Mouse (Mus musculus) embryo, embryonic 10.5 days (tissue): Measurements from ENCODE around the gene Ggct.

Source experiments
- DNase-seq: peaks from one replicate; pipeline ENCODE4 v3.0.0-alpha.2; 2015; ENCODE audit warnings: low spot score

Ggct gene

DNA sequence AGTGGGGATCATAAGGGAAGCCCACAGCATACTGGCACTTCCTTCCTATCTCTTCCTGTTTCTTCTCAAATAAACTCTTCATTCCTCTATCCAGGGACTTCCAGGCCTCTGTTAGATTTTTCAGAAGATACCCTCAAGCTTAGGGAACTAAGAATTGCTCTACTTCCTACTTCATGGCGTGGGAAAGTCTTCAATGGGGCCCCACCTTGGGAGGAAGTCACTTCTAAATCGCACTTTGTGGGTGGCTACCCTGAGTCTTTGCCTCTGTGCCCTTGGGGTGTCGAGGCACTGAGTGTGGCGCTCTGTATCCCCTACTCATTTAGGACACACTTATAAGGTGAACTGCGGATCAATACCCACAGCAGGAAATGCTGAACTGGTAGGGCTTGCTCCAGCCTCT lies 44.1 kb downstream of the Ggct start:
- no peak for DNase-seq

DNA sequence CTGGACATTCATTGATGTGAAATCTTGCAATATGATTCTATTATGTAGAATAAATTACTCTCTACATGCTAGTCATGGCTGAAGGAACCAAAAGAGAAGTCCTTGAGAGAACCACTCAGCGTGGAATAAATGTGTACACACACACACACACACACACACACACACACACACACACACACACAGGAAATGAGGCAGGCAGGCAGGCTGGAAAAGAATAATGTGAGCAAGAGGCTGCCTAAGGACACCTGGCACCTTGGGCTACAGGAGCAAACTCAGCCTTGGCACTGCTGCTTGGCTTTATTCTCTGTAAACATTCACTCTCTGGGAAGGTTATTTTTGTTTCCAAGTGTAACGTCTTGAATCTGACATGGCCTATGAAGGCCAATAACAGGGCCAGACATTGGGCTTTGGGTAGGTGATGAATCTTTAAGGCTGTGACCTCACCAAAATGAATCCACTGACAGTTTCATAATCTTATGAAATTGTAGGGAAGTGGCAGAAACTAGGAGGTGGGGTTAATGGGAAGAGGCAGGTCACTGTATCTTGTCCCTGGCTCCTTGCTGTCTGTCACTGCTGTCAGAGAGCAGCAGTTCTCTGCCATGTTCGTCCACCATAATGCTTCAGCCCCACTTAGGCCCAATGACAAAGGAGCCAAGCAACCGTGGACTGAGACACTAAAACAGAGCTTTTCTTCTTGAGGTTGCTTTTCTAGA lies 46.4 kb downstream of the Ggct start:
- DNase-seq: no peak

DNA sequence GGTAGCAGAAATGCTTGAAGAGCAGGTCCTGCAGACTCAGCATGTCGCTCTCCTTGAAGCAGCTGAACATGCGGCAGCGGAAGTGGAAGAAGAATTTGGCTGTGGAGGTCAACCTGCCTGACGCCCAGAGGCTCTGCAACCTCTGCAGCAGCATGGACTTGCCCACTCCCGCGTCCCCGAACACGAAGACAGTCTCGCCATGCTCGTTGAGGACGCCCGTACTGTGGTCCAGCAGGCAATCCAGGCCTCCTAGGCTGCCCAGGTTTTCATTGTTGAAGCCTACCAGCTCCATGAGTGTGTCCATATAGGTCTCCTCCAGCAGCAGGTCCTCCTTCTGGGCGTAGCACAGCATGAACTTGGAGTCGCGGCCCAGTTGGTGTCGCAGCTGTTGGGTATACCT lies 48.2 kb downstream of the Ggct start:
- DNase-seq: no peak

DNA sequence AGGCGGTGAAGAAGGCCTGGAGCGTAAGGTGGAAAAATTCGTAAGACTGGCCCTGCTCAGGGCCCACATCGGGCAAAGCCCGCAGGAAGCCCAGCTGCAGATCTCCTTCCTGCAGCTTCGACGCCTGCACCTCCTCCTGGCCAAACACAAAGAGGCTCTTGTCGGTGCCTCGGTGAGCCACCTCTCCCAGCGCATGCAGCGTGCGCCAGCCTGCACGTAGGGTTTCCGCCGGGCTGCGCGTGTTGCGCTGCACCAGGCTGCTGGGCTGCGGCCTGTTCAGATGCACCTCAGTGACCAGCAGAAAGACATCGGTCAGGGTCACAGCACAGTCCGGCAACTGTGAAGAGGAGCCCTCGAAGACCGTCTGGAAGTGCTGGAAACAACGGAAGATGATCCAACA lies 49.0 kb downstream of the Ggct start:
- no peak for DNase-seq

DNA sequence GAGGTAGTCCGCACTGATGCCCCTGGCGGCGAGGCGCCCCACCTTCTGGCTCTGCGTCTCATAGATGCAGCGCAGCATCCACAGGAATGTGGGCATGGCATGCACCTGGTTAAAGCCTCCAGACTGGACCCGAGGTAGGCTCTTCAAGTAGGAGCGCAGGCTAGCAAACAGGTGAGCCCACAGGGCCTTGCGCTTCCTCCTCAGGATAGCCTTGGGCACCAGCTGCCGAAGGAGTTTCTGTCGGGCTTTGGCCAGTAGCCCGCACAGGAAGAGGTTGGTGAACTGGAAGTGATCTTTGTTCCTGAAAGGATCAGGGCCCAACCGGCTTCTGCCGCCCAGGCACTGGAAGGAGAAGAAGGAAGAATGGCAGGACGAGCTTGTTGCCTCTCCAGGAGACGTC lies 49.5 kb downstream of the Ggct start:
- no peak for DNase-seq

DNA sequence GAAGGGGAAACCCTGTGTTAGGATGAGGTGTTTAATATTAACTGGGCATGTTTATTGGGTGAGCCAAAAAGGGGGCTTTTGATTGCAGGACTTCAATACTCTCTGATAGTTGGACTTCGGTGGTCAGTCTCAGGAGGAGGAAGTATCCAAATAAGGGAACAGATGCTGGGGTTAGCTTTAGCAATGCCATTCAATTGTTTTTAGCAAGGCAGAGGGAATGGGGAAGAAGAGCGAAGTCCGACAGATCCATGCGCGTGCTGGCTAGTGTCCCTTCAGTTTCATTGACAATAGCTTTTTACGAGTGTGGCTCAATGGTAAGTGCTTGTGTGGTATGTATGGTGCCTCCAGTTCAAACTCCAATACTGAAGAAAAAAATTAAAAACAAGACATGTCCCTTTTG lies 51.6 kb downstream of the Ggct start:
- no peak for DNase-seq

DNA sequence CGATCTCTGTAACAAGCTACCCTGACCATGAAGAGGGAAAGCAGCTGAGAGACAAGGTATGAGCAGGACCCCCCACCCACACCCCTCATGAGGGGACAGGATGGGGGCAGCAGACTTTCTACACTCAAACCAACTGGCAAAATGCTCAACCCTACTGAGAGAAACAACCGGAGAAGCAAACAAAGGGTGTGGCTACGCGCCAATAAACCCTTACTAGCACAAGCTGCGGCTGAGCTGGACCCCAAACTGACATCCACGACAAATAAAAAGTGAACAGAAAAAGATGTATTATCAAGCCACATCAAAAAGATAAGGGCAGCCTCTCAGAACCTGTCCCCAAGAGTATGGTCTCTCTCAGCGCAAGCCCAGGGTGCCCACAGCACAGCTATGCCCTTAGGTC lies 52.6 kb downstream of the Ggct start:
- DNase-seq: no peak

DNA sequence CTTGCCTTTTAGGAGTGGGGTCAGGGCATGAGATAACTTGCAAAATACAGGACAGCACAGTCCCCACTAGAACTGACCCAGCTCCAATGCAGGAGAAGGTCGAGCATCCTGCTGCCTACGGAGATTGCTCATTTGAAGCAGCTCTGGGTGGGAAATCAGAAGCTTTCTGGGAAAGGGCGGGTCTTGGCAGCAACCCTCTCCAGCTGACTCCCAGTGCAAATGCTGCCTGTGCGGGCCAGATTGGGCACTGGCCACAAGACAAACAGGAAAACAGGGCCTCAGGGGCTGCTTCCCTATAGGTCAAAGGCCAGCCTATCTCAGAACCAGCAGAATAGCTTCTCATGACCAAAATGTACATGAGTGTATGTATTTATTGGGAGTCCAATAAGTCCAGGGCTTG lies 53.1 kb downstream of the Ggct start:
- no peak for DNase-seq

DNA sequence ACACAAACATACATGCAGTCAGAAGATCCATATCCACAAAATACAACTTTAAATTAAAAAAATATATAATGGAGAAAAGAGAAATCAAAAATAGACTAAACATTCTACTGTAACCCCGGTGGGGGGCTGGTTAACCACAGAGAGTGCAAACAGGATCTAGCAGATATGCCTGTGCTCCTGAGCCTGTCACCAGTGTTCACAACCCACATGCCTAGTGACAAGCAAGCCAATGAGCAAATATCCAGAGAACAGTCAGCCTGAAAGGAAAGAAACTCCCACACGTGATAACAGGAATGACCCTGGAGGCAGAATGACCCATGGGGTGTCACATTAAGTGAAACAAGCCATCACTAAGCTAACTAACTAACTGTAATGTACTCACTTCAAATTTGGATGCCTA lies 56.3 kb downstream of the Ggct start:
- no peak for DNase-seq

DNA sequence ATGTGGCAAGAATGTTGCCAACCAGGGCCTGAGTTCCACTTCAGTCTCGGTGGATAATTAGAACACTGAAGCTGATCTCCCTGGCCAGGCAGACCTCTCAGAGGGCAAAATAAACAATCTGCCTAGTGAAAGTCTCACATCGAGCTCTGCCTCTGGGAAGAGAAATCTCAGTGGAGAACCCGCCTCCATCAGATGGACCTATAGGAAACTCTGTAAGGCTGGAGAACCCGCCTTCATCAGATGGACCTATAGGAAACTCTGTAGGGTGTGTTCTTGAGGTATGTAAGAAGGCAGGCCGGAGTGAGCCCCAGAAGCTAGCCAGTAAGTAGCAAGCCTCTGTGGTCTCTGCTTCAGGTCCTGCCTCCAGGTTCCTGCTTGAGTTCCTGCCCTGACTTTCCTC lies 57.8 kb downstream of the Ggct start:
- no peak for DNase-seq

DNA sequence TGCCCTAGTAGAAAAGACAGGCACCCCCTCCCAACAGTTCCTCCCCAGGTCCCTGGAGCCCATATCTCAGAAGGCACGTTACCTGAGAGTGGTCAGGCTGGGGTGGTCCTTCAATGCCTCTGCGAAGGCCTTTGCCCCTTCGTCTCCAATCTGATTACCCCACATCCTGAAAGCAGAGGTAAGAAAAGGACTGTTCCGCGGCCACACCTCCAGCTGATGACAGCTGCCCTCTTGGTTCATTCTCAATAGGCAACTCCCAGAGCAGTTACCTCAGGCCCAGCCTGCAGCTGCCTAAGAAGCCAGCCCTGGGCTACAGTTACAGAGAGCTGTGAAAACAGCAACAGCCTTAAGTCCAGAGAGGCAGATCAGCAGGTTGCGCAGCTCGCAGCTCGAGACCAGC lies 58.4 kb downstream of the Ggct start:
- DNase-seq: no peak

DNA sequence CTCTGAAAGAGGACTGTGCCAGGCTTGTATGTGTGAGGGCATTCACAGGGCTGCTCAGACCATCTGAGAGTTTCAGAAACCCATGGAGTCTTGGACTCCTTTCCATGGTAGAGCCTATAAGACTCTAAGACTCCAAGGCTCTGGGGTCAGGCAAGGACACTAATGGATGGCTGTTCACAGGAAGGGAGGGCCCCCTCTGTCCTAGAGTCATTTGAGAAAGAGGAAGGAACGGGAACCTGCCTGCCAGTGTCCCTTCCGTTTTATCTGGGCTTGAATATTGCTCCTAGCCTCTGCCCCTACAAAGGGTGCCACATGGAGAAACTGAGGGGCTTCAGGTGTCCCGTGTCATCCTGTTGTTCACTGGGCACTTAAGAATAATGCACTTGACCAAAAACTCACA lies 58.9 kb downstream of the Ggct start:
- DNase-seq: no peak

DNA sequence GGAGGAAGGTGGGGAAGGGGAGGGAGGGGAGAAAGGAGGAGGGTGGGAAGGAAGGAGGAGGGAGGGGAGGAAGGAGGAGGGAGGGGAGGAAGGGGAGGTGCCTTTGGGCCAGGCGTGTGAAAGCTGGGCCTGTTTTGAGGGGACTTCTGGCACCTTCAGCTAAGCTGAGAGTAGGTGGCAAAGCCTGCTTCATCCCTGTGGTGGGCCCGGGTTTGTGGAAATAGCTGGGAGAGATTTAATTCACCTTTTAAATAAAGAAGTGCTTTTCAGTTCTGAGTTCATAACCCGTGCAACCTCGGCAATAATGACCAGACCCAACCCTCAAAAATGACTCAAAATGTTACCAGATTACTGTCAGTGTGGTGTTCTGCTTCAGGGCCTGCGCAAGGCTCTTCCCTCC lies 59.5 kb downstream of the Ggct start:
- no peak for DNase-seq
